11 mouse cellular contexts compared by ENCODE assay signal in the genomic region with DNA sequence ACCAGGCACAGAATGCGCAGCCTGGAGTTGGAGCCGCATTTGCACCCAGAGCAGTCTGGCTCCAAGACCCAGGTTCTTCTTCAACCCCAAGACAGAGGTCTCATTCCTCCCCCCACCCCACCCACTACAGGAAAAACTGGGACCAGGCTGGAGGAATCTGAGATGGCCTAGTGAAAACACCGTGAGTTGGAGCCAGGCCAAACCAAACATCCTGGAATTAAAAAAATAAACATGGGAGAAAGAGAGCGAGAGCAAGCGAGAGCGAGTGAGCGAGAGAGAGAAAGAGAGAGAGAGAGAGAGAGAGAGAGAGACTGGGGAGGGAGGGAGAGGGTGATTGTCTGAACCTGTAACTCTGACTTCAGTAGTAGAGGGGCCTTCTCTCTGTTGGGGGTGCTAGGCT.
DNase-seq lines count a peak whose midpoint lies in the region; ATAC-seq lines count a peak whose summit lies in the region.
"Had no signal": no experiment of that assay in that cellular context is flagged by ENCODE, and none has a peak within 500 bp of the region (broad histone marks: within the 10 kb centered on the region; RNA-seq: fewer than 3 reads in every experiment).

No protein-coding gene starts in this region.

- no peaks in the 10 kb centered on the region for H3K27me3 ChIP-seq in limb, embryonic 15.5 days

- no peak overlapping the region for H3K4me3 ChIP-seq in limb, embryonic 15.5 days
- H3K4me3 ChIP-seq: liver, embryonic 15.5 days had no signal

- no peaks in the 10 kb centered on the region for H3K9me3 ChIP-seq in limb, embryonic 15.5 days
- H3K9me3 ChIP-seq: liver, embryonic 15.5 days had no signal

- 40% methylated on average over 7 of the region's 7 CpGs for WGBS in limb, embryonic 15.5 days

- H3K4me2 ChIP-seq in limb, embryonic 15.5 days, result no peak overlapping the region
- H3K4me2 ChIP-seq: liver, embryonic 15.5 days had no signal

- no peak for ATAC-seq in limb, embryonic 15.5 days (ENCODE audit: insufficient number of reproducible peaks, low FRiP score, low TSS enrichment, low read depth)

- peak; percentile 64 for DNase-seq in embryo, embryonic 11 days
- DNase-seq in embryo, embryonic 9.5 days (ENCODE audit: extremely low spot score), result no peak
- peak; percentile 59 for DNase-seq in NIH3T3 (ENCODE audit: low read depth)
- peak; percentile 46 for DNase-seq in heart, postnatal 4 days
- DNase-seq in cerebellum, postnatal 10 days, result no peak
- no peak for DNase-seq in layer of hippocampus, adult 9-10 months (ENCODE audit: low spot score)
- DNase-seq in T-cell, adult 2 months (ENCODE audit: low spot score), result no peak
- DNase-seq: cerebellum, adult 9-11 months; thymus, postnatal 36 days had no signal

- H3K27ac ChIP-seq in limb, embryonic 15.5 days, result peak overlapping the region; percentile 58
- H3K27ac ChIP-seq: liver, embryonic 15.5 days had no signal

- H3K36me3 ChIP-seq in limb, embryonic 15.5 days, result no peaks in the 10 kb centered on the region
- H3K36me3 ChIP-seq: liver, embryonic 15.5 days had no signal

- peaks cover 27% of the 10 kb centered on the region for H3K4me1 ChIP-seq in limb, embryonic 15.5 days
- H3K4me1 ChIP-seq: liver, embryonic 15.5 days had no signal

- no peak overlapping the region for H3K9ac ChIP-seq in limb, embryonic 15.5 days
- H3K9ac ChIP-seq: liver, embryonic 15.5 days had no signal

Comparison
In these comparisons a context has a peak if more than half of its experiments do, and no peak if none do; other contexts are left out.
1. DNase-seq: peak in embryo, embryonic 11 days (single experiment), NIH3T3 (single experiment) and heart, postnatal 4 days (single experiment); none in embryo, embryonic 9.5 days (single experiment), cerebellum, postnatal 10 days (0 of 2), layer of hippocampus, adult 9-10 months (single experiment) and T-cell, adult 2 months (single experiment).